Mouse (Mus musculus): Measurements from ENCODE around the gene Nkx6-2. TPM values are rescaled to one million over a fixed set of nuclear protein-coding genes. Genes with fewer than 3 reads are reported as not detected.

The Nkx6-2 gene
- polyA plus RNA-seq (2015; fragmentation: Nextera tagmentation; extraction: Ambion mirVana) = 2.5 and 2.9 TPM in 2 replicates

DNA sequence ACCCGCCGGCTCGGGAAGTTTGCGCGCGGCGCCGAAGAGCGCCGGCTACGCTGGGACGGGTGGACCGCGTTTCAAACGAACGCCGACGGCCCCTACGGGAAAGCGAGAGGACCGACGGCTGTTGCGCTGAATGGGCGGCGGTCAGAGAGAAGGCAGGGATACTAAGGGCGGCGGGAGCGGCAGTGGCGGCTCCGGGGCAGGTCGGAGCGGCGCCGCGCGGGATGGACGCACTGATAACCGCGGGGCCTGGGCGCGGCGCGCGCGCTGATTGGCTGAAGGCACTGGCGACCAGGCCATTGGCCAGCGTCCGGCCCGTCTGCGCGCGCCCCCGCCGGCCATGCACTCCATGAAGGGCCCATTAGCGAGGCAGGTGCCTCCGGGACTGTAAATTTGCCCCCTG is at the start of gene Nkx6-2:
Nkx6-2 (minus strand) TSS at position 203 of the 400 bp plus-strand sequence.
- DNase-seq (ENCODE audit: low spot score) = no peak

DNA sequence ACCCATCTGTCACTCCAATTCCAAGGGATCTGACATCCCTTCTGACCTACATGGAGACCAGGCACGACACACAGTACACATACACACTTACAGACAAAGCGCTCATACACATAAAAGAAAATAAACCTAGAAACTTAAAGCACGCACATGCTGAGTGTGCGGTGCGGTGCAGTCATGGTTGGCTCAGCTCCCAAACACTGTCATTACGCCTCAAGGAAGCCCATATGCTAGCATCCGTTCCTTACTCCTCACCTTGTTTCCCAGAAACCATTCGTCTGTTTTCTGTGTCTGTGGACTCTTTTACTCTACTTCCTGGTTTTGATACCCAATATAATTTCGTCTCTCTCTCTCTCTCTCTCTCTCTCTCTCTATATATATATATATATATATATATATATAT is 42.6 kb upstream of the Nkx6-2 start:
- no peak for DNase-seq (ENCODE audit: low spot score)

DNA sequence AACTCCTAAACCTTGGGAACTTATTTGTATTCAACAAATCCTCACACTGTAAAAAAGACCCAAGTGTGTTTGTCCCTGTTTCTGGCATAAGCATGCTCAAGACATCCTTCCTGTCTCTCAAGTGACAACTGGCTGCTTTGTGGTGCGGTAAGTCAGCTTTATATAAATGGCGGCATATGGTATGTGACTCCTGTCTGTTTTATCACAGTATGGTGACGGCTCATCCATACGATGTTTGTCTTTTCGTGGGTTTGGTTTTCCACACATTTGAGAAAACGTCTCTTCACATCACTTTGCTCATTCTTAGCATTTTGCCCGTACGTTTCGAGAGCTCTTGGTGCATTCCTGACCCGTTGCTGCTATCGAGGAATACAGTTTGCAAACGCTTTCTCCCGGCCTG is 40.0 kb upstream of the Nkx6-2 start:
- DNase-seq (ENCODE audit: low spot score) = no peak

DNA sequence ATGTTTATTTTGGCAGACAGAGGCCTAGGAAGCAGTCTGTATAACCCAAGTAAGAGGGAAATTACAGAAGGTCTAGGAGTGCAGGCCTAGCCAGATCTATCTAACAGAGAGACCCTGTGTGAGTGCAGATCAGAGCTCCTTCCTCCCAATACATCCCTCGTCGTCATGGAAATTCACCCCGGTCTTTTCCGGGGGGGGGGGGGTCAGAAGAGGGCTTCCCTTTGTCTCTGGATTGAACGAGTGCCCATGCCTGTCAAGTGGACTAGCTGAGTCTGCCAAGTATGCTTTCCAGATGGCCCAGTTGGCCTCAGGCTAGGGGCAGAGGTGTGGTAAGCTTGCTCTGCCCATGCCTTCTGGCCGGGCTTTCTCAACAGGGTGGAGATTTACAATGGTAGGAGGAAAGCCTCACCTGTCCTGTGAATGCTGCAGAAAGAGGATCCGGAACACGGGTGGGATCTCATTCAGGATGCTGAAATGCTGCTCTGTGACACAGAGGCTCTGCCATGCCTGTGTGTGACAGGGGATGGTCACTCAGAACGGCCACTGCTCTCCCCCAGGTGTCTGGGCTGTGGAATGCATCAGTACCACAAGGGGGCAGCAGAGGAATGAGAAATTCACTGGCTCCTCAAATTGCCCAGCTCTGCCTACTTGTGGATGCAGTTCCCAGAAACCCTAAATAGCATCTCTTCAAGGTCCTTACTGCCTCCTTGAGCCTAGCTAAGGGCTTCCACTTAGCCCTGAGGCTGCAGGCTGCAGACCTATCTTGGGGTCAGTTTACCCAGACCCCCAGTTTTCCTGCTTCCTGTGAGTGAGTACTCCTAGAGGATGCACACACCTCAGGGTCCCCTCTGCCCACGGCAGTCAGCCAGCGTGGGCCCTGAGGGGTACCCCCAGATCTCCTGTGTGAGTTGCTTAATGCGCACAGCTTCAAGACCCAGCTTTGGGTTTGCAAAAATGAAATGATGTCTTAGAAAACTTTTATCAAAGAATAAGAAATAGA is 33.5 kb upstream of the Nkx6-2 start:
- peak; percentile 49 for DNase-seq (ENCODE audit: low spot score)

DNA sequence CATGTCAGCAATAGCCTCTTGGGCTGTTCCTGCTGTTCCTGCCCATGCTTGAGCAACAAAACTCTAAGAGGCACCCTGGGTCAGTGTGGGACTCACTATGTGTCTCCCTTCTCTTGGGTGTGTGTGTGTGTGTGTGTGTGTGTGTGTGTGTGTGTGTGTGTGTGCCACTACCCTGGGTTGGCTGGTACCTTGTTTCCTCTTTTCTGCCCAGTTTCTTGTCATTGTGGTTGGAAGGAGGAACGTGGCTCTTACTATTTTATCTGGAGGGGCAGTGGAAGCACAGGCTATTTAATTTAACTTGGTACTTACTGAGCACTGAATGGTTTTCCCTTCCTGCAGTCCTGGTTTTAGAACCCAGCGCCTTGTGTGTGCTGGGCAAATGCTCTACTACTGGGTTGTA is 27.7 kb upstream of the Nkx6-2 start:
- DNase-seq (ENCODE audit: low spot score) = no peak

DNA sequence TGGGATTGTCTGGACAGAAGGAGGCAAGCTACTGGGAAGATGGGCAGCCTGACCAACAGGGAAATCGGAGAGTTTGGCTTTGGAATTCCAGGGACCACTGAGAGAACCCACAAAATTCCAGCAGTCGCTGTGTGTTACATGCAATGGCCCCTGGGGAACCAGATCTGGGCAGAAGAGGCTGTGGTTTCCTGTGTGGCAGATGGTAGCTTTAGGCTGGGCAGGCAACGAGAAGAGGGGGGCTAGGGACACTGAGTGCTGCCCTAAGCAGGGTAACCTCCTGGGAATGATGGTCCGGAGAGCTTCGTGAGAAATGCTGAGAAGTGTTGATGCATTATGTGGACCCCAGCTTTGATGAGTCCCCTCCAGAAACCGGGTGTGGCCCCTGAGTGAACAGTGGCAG is 13.3 kb upstream of the Nkx6-2 start:
- no peak for DNase-seq (ENCODE audit: low spot score)

DNA sequence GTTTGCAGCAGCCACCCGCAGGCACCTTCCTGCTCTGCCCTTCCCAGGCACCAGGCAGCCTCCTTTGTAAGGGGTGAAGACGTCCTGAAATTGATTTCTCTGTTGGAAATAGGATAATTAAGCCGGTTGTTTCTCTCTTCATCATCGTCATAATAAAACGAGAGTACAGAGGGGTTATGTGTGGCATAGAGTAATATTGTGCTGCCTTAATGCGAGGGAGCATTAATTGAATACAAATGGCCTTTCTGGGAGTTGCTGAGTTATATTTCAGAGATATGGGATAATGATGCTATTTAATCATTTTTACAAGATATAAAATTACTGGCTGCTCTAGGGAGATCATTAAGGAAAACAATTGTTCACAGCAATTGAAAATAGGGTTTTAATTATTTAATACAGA is 12.7 kb upstream of the Nkx6-2 start:
- no peak for DNase-seq (ENCODE audit: low spot score)

DNA sequence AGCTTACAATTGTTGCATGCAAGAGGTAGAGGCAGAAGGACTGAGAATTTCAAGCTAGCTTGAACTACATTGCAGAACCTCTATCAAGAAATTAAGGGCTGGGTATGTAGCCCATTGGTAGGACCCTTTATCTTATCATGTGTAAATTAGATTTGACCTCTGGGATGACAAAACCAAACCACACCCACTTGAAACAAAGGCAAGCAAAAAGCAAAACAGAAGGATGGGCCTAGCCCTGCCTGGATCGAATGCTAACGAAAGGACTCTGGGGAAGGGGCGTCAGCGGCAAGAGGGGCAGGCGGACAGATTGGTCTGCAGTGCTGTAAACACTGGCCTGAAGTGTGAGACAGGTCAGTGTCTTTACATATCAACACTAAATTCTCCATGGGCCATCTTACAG is 8.7 kb upstream of the Nkx6-2 start:
- no peak for DNase-seq (ENCODE audit: low spot score)

DNA sequence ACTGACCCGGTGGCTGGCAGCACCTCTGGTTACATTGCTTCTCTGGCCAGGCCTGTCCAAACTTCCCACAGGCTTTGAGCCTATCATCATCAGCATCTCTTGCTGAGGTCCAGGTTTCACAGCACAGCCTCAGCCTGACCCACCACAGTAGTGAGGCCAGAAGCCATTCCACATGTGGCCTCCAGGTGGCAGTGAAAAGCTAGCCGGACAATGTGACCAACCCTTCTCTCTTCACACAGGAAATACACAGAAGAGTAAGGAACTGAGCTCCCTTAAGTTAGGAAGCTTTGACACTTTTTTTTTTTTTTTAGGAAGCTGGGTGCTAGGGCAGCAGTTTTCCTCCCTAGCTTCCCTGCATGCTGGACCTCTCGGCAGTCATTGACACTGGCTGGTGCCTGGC is 7.7 kb upstream of the Nkx6-2 start:
- peak; percentile 19 for DNase-seq (ENCODE audit: low spot score)

DNA sequence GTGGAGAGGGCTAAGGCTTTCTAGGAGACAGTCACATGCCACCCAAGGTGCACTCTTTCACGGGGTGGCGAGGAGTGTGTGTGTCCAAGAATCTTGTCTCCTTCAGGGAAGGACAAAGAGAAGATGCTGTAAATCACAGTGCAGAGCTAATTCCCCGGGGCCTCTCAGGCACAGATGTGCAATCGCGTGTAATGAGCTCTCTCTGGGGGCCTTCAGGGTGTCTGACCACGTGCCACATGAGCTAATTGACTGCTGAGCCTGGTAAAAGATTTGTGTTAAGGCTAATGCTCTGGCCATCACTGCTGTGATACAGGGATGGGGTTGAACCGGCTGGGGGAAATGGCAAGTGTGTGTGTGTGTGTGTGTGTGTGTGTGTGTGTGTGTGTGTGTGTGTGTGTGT is 5.3 kb upstream of the Nkx6-2 start:
- no peak for DNase-seq (ENCODE audit: low spot score)

DNA sequence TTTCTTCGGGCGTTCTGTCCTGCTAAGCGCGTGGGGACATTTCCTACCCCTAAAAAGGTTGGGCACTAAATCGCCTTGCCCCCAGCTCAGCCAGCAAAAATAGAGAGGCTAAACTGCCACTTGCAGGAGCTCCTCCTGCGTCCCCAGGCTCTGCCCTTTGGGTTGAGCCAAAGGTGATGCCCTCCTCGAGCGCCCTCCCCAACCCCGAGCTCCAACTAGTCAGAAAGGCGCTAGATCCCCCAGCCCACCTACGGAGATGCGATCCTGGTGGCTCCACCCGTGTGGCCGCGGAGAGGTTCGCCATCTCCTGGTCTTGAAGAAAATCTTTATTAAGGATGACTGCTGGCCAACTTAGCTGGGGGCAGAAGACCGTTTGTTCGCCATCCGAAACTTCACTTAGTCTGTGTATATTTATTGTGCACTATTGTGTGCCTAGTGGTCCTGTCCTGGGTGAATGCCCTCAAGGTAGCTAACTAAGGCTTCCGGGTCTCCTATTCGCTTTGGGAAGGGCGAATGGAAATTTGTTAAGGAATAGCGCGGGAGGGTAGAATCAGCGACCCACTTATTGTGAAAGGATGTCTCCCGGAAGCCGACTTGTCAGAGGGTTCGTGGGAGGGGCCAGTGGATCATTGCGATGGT is 2.7 kb upstream of the Nkx6-2 start:
- DNase-seq (ENCODE audit: low spot score) = no peak

DNA sequence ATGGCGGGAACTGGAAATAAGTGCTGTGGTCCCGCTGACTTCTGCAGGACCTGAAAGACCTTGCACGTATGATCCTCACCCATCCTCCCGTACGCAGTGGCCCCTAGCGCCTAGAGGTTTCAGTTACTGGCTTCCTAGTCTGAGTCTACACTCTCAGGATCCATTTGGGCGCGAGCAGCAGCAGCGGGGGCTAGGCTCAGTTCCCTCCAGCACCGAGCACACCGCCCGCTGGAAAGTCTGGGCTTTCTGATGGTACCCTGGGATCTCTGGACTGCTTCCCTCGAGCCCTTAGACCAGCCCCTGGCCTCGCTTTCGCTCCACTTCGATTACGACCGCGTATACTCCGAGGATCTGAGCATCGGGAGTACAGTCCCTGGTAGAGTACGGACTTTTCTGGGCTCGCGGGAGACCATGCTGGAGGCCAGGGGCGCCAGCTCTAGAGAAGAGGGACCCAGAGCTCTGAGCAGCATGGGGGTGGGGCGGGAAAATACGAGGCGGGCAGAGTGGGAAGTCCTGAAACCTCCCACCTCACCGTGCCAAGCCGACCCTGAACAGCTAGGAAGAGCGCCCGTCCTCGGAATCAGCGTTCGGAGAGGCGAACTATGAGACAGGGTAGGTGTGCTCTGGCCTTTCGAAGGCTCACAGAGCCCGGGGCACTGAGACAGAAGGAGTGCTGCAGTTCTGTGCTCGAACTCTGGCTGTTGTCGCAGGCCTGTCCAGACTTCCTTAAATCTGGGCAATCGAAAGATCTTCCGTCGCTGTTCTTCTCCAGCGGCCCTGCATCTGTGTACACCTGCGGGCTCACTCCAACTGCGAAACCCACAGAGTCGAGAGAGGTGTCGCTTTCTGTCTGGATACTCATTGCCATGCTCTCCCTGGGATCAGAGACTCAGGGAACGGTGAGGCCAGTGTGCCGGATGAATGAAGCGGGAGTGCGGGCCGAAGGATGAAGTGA is 1.9 kb upstream of the Nkx6-2 start:
- no peak for DNase-seq (ENCODE audit: low spot score)

DNA sequence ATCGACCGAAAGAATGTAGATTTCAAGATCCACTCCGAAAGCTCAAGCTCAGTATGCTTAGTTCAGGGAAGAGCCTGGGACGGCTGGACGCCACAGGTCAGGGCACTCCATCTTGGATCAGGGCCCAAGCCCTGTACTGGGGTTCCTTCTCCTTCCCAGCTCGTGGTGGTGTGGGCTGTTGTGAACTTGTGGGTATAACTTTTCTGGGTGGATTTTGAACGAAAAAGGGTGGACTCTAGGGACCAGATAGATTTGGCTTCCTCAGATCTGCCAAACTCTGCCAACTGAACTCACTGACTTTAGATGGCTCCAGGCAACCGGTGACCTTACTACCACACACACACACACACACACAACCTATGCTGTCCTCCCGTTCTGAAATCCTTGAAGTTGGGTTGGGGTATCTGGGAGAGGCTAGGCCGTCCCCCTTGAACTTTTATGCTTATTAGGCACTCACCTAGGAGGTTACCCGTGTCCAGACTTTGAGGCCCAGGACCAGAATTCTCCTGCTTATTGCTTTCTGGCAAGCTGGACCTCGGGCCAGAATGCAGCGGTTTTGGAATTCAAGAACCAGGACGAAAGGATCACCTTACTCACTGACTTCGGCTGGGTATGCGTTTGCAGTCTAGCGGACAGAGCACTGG is 619 bp upstream of the Nkx6-2 start:
- DNase-seq (ENCODE audit: low spot score) = no peak

DNA sequence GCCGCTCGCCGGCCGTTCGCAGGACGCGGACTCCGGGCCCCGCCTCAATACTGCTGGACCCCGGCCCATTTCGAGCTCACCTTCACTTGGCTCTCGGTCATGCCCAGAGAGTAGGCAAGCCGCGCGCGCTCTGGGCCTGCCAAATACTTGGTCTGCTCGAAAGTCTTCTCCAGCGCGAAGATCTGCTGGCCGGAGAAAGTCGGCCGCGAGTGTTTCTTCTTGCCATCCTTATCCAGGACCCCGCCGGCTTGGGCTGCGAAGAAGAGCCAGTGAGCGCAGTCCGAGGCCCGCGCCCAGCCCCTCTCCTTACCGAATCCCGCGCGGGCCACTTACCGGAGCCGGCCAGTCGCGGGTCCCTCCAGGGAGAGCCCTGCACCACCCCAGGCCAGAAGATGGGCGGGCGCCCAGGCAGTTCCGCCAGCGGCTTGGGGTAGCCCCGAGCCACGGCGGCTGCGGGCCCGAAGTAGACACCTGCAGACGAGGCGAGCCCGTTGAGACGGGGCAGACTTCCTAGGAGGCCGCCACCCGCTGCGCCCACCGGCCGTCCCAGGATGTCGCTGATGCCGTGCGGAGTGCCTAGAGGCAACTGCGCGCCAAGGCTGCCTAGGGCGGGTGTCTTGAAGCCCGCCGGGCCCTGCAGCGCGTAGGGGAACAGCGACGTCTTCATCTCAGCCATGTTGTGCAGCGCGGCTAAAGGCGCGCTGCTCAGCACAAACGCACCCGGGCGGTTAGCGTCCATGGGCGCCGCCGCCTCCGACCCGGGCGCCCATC is 611 bp downstream of the Nkx6-2 start:
- DNase-seq (ENCODE audit: low spot score) = no peak

DNA sequence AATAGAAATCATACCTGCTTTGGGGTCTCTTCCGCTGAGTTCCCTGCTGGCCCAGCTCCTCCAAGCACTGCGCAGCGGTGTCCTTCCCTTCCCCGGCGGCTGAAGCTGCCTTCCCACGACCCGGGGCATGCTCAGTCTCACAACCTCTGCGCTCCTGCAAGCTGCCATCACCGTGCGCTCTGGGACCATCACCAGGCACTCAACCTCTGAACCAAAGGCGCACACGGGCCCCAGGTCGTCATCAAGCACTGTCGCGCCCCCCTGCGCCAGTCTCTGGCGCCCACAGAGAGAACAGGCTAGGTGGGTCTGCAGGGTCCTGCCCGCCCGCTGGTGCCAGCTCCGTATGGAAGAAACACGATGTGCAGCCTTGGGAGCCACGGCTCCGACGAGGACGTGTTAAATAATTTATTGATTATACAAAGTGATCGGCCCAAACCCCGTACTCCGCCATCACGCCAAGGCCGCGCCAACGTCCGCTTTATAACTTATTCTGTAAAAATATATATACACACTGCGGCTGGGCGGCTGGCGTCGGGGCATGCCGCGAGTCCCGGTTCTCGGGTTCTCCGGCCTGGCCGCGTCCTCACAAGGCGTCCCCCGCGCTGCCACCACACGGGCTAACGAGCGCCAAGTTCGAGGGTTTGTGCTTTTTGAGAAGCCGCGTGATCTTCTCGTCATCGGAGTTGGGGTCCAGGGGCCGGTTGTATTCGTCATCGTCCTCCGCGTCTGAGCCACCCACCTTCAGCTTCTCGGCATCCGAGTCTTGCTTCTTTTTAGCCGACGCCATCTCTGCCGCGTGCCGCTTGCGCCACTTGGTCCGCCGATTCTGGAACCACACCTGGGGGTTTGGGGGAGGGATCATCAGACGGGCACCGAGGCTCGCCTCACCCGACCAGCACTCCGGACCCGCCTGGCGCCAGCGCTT is 1.5 kb downstream of the Nkx6-2 start:
- DNase-seq (ENCODE audit: low spot score) = no peak

DNA sequence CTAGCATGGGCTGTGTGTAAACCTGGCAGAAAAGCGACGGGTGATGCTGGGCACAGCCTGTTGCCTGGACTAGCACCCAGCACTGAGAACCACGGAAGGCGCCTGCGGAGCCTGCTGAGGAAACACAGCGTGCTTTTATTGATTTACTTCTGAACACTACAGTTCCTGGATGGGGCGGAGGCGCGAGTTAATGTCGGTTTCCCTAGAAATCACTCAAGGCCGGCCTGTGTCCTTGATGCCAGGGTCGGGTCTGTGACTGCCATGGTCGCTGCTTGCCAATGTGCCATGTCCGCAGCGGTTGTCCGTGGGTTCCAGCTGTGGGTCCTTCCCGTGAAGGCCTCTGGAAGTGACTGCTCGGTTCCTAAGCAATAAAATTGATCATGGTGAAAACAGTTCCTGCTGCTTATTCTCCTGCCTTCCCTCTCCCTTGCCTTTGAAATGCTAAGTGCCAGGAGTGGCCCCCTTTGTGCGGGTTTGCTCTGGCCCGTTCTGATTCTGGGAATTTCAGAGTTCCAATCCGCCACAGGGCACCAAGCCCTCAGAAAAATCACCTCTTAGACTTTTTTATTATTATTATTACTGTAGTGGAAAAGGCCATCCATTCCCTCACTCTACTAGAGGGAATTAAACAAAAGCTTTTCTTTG is 3.2 kb downstream of the Nkx6-2 start:
- no peak for DNase-seq (ENCODE audit: low spot score)

DNA sequence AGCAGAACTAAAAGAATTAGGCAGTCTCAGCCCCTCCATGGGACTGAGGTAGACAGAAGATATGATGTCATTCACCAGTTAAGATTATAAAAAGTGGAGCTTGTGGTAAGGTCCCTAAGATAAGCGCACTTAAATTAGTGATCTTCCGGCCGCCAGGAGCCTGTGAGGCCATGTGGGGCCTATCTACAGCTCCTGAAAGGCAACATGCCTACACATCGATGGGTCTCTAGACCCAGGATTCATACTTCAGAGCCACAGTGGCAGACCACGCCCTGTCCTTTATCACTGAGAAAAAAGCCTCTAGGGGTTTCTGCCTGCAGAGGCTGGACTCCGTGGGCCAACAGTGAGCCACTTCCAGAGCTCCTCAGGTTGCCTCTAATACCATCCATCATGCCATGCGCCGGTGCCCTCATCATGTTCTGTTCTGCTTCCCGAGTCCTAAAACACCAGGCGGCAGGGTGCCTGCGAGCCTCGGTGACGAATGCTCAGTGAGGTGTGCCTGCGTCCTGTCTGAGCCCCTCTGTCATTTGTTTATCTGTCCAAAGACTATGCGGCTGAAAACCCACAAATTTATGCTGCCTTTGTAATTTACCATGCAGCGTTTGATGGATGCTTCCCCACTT is 6.4 kb downstream of the Nkx6-2 start:
- DNase-seq (ENCODE audit: low spot score) = no peak

DNA sequence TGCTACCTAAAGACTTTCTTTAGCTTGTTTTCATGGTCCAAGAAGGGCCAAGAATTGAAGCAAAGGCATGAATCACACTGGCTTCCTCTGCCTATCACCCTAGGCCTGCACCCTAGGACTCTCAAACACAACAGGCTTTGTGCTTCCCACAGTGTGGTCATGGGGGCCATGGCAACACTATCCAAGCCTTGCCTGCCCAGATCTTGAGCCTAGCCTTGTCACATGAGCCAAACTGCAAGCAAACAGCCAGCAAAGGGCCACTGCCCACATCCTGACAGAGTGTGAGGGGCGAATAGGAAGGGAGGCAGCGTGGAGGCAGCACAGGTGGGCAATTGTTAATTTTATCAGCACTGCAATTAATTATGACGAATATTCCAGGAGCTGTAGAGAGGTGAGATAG is 9.9 kb downstream of the Nkx6-2 start:
- DNase-seq (ENCODE audit: low spot score) = no peak
